Mouse (Mus musculus): ENCODE measurements around the gene Dennd2c.
A peak's percentile ranks its signal among the peaks of the same experiment; 100 is the strongest.

- TF ChIP-seq CTCF (conservative IDR thresholded peaks at IDR 0.05; ENCODE audit: low read length): no peak
- peak; percentile 66; the same call in 1 of the 2 replicates for TF ChIP-seq NANOG (IDR thresholded peaks at IDR 0.05; ENCODE audit: borderline replicate concordance, low read length)
- no peak for TF ChIP-seq POU5F1 (IDR thresholded peaks at IDR 0.05; ENCODE audit: borderline replicate concordance, low read length)
These were observed 44.1 kb downstream of the Dennd2c start for GRCm38 (mm10) chr3:103146330-103147166.

All from E14TG2a.4 (cell line).